In the genomic region with DNA sequence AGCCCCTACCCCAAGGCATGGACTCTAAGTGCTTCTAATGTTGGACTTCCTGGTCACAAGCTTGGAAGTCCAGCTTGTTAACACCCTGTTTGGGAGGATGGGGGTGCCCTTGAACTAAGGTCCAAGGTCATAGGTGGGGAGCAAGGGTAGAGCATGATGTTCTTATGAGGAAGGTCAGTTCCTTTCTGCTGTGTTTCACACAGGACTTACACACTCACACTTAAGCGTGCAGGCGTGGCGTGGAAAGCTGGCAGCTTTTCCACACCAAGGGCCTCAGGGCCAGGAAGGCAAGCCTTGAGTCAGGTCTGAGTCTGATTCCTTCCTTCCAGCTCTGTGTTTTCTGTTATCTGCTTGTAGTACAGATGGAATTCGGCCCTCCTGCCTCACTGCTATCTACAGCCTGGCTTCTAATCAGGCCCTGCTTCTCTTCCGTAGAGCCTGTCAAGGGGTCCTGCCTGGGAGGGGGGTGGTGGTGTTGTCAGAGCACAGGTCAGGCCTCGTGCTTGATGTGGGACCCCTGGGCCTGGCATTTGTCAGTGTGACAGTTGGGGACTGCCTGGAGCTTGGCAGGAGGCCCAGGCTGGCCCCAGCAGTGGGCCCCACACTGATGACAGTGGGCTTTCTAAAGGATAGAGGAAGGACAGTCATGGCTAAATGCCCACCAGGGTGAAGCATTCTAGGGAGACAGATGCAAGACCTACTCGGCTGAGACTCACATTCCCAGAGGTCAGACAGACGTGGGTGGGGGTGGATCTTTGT, we compare ENCODE assay signal across 10 mouse cellular contexts. TPM values are rescaled to one million over a fixed set of nuclear protein-coding genes. Genes with fewer than 3 reads are reported as not detected.
DNase-seq lines count a peak whose midpoint lies in the region; ATAC-seq and TF ChIP-seq lines count a peak whose summit lies in the region.
"Had no signal": no experiment of that assay in that cellular context is flagged by ENCODE, and none has a peak within 500 bp of the region (broad histone marks: within the 10 kb centered on the region; RNA-seq: fewer than 3 reads in every experiment).

No protein-coding gene starts in this region.

- no peaks in the 10 kb centered on the region for H3K36me3 ChIP-seq in kidney, postnatal 0 days (ENCODE audit: insufficient read depth, low read length)
- H3K36me3 ChIP-seq in embryonic facial prominence, embryonic 14.5 days (ENCODE audit: control insufficient read depth, insufficient read depth, low read length) = no peaks in the 10 kb centered on the region
- H3K36me3 ChIP-seq in hindbrain, postnatal 0 days (ENCODE audit: insufficient read depth, low read length) = no peaks in the 10 kb centered on the region
- no peaks in the 10 kb centered on the region for H3K36me3 ChIP-seq in neural tube, embryonic 13.5 days
- H3K36me3 ChIP-seq: forebrain, embryonic 15.5 days had no signal

- peaks cover 8% of the 10 kb centered on the region for H3K4me1 ChIP-seq in kidney, postnatal 0 days (replicated peaks; ENCODE audit: insufficient read depth, low read length)
- peaks cover 6% of the 10 kb centered on the region; the same call in 1 of the 2 replicates for H3K4me1 ChIP-seq in embryonic facial prominence, embryonic 14.5 days (ENCODE audit: control insufficient read depth, insufficient read depth, low read length)
- peaks cover 9% of the 10 kb centered on the region for H3K4me1 ChIP-seq in hindbrain, postnatal 0 days (ENCODE audit: insufficient read depth, low read length)
- peaks cover 14% of the 10 kb centered on the region for H3K4me1 ChIP-seq in neural tube, embryonic 13.5 days (replicated peaks)

- no peaks in the 10 kb centered on the region for H3K27me3 ChIP-seq in kidney, postnatal 0 days (ENCODE audit: insufficient read depth, low read length)
- H3K27me3 ChIP-seq in embryonic facial prominence, embryonic 14.5 days (replicated peaks; ENCODE audit: control insufficient read depth, insufficient read depth, low read length) = no peaks in the 10 kb centered on the region
- no peaks in the 10 kb centered on the region for H3K27me3 ChIP-seq in hindbrain, postnatal 0 days (ENCODE audit: insufficient read depth, low read length)
- no peaks in the 10 kb centered on the region for H3K27me3 ChIP-seq in neural tube, embryonic 13.5 days
- H3K27me3 ChIP-seq: forebrain, embryonic 15.5 days had no signal

- no peaks in the 10 kb centered on the region for H3K9me3 ChIP-seq in kidney, postnatal 0 days (replicated peaks; ENCODE audit: low read length)
- no peaks in the 10 kb centered on the region for H3K9me3 ChIP-seq in embryonic facial prominence, embryonic 14.5 days (ENCODE audit: control insufficient read depth, low read length)
- no peaks in the 10 kb centered on the region for H3K9me3 ChIP-seq in hindbrain, postnatal 0 days (ENCODE audit: low read length)
- no peaks in the 10 kb centered on the region for H3K9me3 ChIP-seq in neural tube, embryonic 13.5 days
- H3K9me3 ChIP-seq: forebrain, embryonic 15.5 days had no signal

- no peak overlapping the region for H3K27ac ChIP-seq in kidney, postnatal 0 days
- 0 out of 2 replicates have a peak overlapping the region, but pooled peaks have one; percentile 1 for H3K27ac ChIP-seq in embryonic facial prominence, embryonic 14.5 days (replicated peaks; ENCODE audit: low read depth, low read length)
- H3K27ac ChIP-seq in hindbrain, postnatal 0 days = no peak overlapping the region
- peak overlapping the region; percentile 28; the same call in 1 of the 2 replicates for H3K27ac ChIP-seq in neural tube, embryonic 13.5 days (replicated peaks)
- H3K27ac ChIP-seq: forebrain, embryonic 15.5 days had no signal

- no peak overlapping the region for H3K9ac ChIP-seq in kidney, postnatal 0 days (ENCODE audit: low read depth, low read length)
- H3K9ac ChIP-seq in embryonic facial prominence, embryonic 14.5 days (ENCODE audit: low read depth, low read length) = peak overlapping the region; percentile 12; the same call in 1 of the 2 replicates
- H3K9ac ChIP-seq in hindbrain, postnatal 0 days (replicated peaks; ENCODE audit: low read length) = 0 out of 2 replicates have a peak overlapping the region, but pooled peaks have one; percentile 10
- H3K9ac ChIP-seq in neural tube, embryonic 13.5 days = no peak overlapping the region
- H3K9ac ChIP-seq: forebrain, embryonic 15.5 days had no signal

- ATAC-seq in kidney, postnatal 0 days (replicated peaks; ENCODE audit: low FRiP score, low read depth) = 0 out of 2 replicates have a peak, but pooled peaks have one; percentile 47
- peak; percentile 60 for ATAC-seq in embryonic facial prominence, embryonic 14.5 days (ENCODE audit: low read depth)
- peak; percentile 53 for ATAC-seq in hindbrain, postnatal 0 days
- ATAC-seq in neural tube, embryonic 13.5 days (ENCODE audit: low read depth) = peak; percentile 84
- no peak for ATAC-seq in megakaryocyte, adult 5-6 weeks (ENCODE audit: poor library complexity, severe bottlenecking)
- ATAC-seq: forebrain, embryonic 15.5 days had no signal

- H3K4me2 ChIP-seq in kidney, postnatal 0 days (ENCODE audit: low read length) = no peak overlapping the region
- no peak overlapping the region for H3K4me2 ChIP-seq in embryonic facial prominence, embryonic 14.5 days (ENCODE audit: low read depth, low read length)
- no peak overlapping the region for H3K4me2 ChIP-seq in hindbrain, postnatal 0 days (ENCODE audit: low read depth, low read length)
- H3K4me2 ChIP-seq in neural tube, embryonic 13.5 days = no peak overlapping the region
- H3K4me2 ChIP-seq: forebrain, embryonic 15.5 days had no signal

- no peak overlapping the region for H3K4me3 ChIP-seq in kidney, postnatal 0 days (replicated peaks; ENCODE audit: low read depth, low read length)
- H3K4me3 ChIP-seq in embryonic facial prominence, embryonic 14.5 days (ENCODE audit: low read depth, low read length) = 0 out of 2 replicates have a peak overlapping the region, but pooled peaks have one; percentile 4
- no peak overlapping the region for H3K4me3 ChIP-seq in hindbrain, postnatal 0 days (ENCODE audit: low read length)
- no peak overlapping the region for H3K4me3 ChIP-seq in neural tube, embryonic 13.5 days
- H3K4me3 ChIP-seq: forebrain, embryonic 15.5 days had no signal

- DNase-seq in kidney, postnatal 0 days (ENCODE audit: low spot score) = no peak
- no peak for DNase-seq in kidney, postnatal 25 days
- peak; percentile 67 for DNase-seq in embryonic facial prominence, embryonic 14.5 days (ENCODE audit: low spot score)
- DNase-seq in hindbrain, postnatal 0 days (ENCODE audit: low spot score) = peak; percentile 43
- no peak for DNase-seq in left cerebral cortex, adult 9 months (ENCODE audit: low spot score in 2 of 2)
- DNase-seq in ovary, postnatal 10 days (ENCODE audit: low spot score) = no peak
- DNase-seq: cerebellum, adult 18-20 months had no signal

- no peak for TF ChIP-seq CTCF in kidney, postnatal 0 days (IDR thresholded peaks at IDR 0.05; ENCODE audit: low read depth)
- no peak for TF ChIP-seq CTCF in hindbrain, postnatal 0 days (IDR thresholded peaks at IDR 0.05; ENCODE audit: low read depth)

- WGBS in kidney, postnatal 0 days = 43% methylated on average over 8 of the region's 8 CpGs
- WGBS in embryonic facial prominence, embryonic 14.5 days = 45% methylated on average over 8 of the region's 8 CpGs
- WGBS in hindbrain, postnatal 0 days = 36% methylated on average over 8 of the region's 8 CpGs
- 53% methylated on average over 8 of the region's 8 CpGs for WGBS in neural tube, embryonic 13.5 days

RNA-seq across cellular contexts. Expression of a gene that starts 18.0 kb away (rescaled TPM):
- polyA plus RNA-seq in kidney, postnatal 0 days (2015; fragmentation: Nextera tagmentation; extraction: Ambion mirVana) = 28.4 and 33.2 TPM in 2 replicates
- 16.6 and 21.7 TPM in 2 replicates for polyA plus RNA-seq in embryonic facial prominence, embryonic 14.5 days (2014; fragmentation: Nextera tagmentation; extraction: Ambion mirVana)
- 0.21 TPM in 1 of 2 replicates, not detected in the other for total RNA-seq in hindbrain, postnatal 0 days (2014; rRNA removed)
- polyA plus RNA-seq in hindbrain, postnatal 0 days (2015; fragmentation: Nextera tagmentation; extraction: Ambion mirVana) = 0.39 and 0.40 TPM in 2 replicates
- polyA plus RNA-seq in neural tube, embryonic 13.5 days (2015; fragmentation: Nextera tagmentation; extraction: Ambion mirVana) = 0.40 and 0.73 TPM in 2 replicates
- not detected in 2 replicates for total RNA-seq in megakaryocyte, adult 5-6 weeks (2015)
- not detected in 2 replicates for total RNA-seq in megakaryocyte, adult 5-6 weeks (2017)

RNA-seq across cellular contexts. Expression of a gene that starts 21.1 kb away (rescaled TPM):
- polyA plus RNA-seq in kidney, postnatal 0 days (2015; fragmentation: Nextera tagmentation; extraction: Ambion mirVana) = 7.9 and 8.9 TPM in 2 replicates
- 637 and 738 TPM in 2 replicates for polyA plus RNA-seq in embryonic facial prominence, embryonic 14.5 days (2014; fragmentation: Nextera tagmentation; extraction: Ambion mirVana)
- 1.3 and 2.4 TPM in 2 replicates for total RNA-seq in hindbrain, postnatal 0 days (2014; rRNA removed)
- polyA plus RNA-seq in hindbrain, postnatal 0 days (2015; fragmentation: Nextera tagmentation; extraction: Ambion mirVana) = 1.0 and 1.1 TPM in 2 replicates
- 15.0 and 31.7 TPM in 2 replicates for polyA plus RNA-seq in neural tube, embryonic 13.5 days (2015; fragmentation: Nextera tagmentation; extraction: Ambion mirVana)
- total RNA-seq in megakaryocyte, adult 5-6 weeks (2015) = 0.36 and 0.45 TPM in 2 replicates
- not detected in 2 replicates for total RNA-seq in megakaryocyte, adult 5-6 weeks (2017)

RNA-seq across cellular contexts. Expression of a gene that starts 34.5 kb away (rescaled TPM):
- 76.4 and 78.4 TPM in 2 replicates for polyA plus RNA-seq in kidney, postnatal 0 days (2015; fragmentation: Nextera tagmentation; extraction: Ambion mirVana)
- polyA plus RNA-seq in embryonic facial prominence, embryonic 14.5 days (2014; fragmentation: Nextera tagmentation; extraction: Ambion mirVana) = 80.1 and 90.4 TPM in 2 replicates
- total RNA-seq in hindbrain, postnatal 0 days (2014; rRNA removed) = 66.4 and 82.3 TPM in 2 replicates
- 51.1 and 51.5 TPM in 2 replicates for polyA plus RNA-seq in hindbrain, postnatal 0 days (2015; fragmentation: Nextera tagmentation; extraction: Ambion mirVana)
- polyA plus RNA-seq in neural tube, embryonic 13.5 days (2015; fragmentation: Nextera tagmentation; extraction: Ambion mirVana) = 32.1 and 32.6 TPM in 2 replicates
- 0.75 TPM in 1 of 2 replicates, not detected in the other for total RNA-seq in megakaryocyte, adult 5-6 weeks (2015)
- total RNA-seq in megakaryocyte, adult 5-6 weeks (2017) = 0.22 and 1.2 TPM in 2 replicates

RNA-seq across cellular contexts. Expression of a gene that starts 35.8 kb away (rescaled TPM):
- polyA plus RNA-seq in kidney, postnatal 0 days (2015; fragmentation: Nextera tagmentation; extraction: Ambion mirVana) = 2.0 and 5.7 TPM in 2 replicates
- polyA plus RNA-seq in embryonic facial prominence, embryonic 14.5 days (2014; fragmentation: Nextera tagmentation; extraction: Ambion mirVana) = 193 and 213 TPM in 2 replicates
- total RNA-seq in hindbrain, postnatal 0 days (2014; rRNA removed) = 0.47 and 0.79 TPM in 2 replicates
- 1.8 and 2.5 TPM in 2 replicates for polyA plus RNA-seq in hindbrain, postnatal 0 days (2015; fragmentation: Nextera tagmentation; extraction: Ambion mirVana)
- 10.9 and 22.7 TPM in 2 replicates for polyA plus RNA-seq in neural tube, embryonic 13.5 days (2015; fragmentation: Nextera tagmentation; extraction: Ambion mirVana)
- not detected in 2 replicates for total RNA-seq in megakaryocyte, adult 5-6 weeks (2015)
- total RNA-seq in megakaryocyte, adult 5-6 weeks (2017) = not detected in 2 replicates

Comparison
In these comparisons a context has a peak if more than half of its experiments do, and no peak if none do; other contexts are left out.
1. DNase-seq: peak in embryonic facial prominence, embryonic 14.5 days (single experiment) and hindbrain, postnatal 0 days (single experiment); none in kidney, postnatal 0 days (single experiment), kidney, postnatal 25 days (0 of 2), left cerebral cortex, adult 9 months (0 of 2) and ovary, postnatal 10 days (single experiment).
2. H3K27ac ChIP-seq: peak in embryonic facial prominence, embryonic 14.5 days (single experiment) and neural tube, embryonic 13.5 days (single experiment); none in kidney, postnatal 0 days (single experiment) and hindbrain, postnatal 0 days (single experiment).
3. H3K9ac ChIP-seq: peak in embryonic facial prominence, embryonic 14.5 days (single experiment) and hindbrain, postnatal 0 days (single experiment); none in kidney, postnatal 0 days (single experiment) and neural tube, embryonic 13.5 days (single experiment).
4. RNA of a gene that starts 18.0 kb away (polyA plus RNA-seq): 28.4 to 33.2 TPM in kidney, postnatal 0 days and 16.6 to 21.7 TPM in embryonic facial prominence, embryonic 14.5 days; 0.40 to 0.73 TPM in neural tube, embryonic 13.5 days and 0.39 to 0.40 TPM in hindbrain, postnatal 0 days; every median in the first group is over 10 times any median in the second.
5. RNA of a gene that starts 21.1 kb away (polyA plus RNA-seq): 637 to 738 TPM in embryonic facial prominence, embryonic 14.5 days; 15.0 to 31.7 TPM in neural tube, embryonic 13.5 days, 7.9 to 8.9 TPM in kidney, postnatal 0 days and 1.0 to 1.1 TPM in hindbrain, postnatal 0 days; every median in the first group is over 10 times any median in the second.